Mouse (Mus musculus) lung, embryonic 14.5 days (tissue): ENCODE data around the gene Lpar1. TPM values are rescaled to one million over a fixed set of nuclear protein-coding genes. Genes with fewer than 3 reads are reported as not detected.

Experiments
- ATAC-seq: fragments of 200-750 bp; cut with Nextera tagmentation; 2 replicates; pipeline ENCODE4 v1.8.0; 2017; ENCODE audit warnings: mild to moderate bottlenecking, moderate TSS enrichment, moderate library complexity; ENCODE audit not compliant: insufficient read depth
- DNase-seq: peaks from one replicate; pipeline ENCODE4 v3.0.0-alpha.2; 2015
- H3K27ac ChIP-seq: fragments of 300-500 bp; sonication (generic); 2 replicates; pipeline ENCODE4 v1.5.1; 2014; ENCODE audit warnings: low read depth, mild to moderate bottlenecking, moderate library complexity
- H3K27me3 ChIP-seq: fragments of 300-500 bp; sonication (generic); 2 replicates; pipeline ENCODE4 v1.6.1; 2014; ENCODE audit warnings: low read length, control low read depth; ENCODE audit not compliant: insufficient read depth
- H3K36me3 ChIP-seq: fragments of 300-500 bp; sonication (generic); 2 replicates; pipeline ENCODE4 v1.6.1; 2014; ENCODE audit warnings: control low read depth; ENCODE audit not compliant: insufficient read depth
- H3K4me1 ChIP-seq: fragments of 300-500 bp; sonication (generic); 2 replicates; pipeline ENCODE4 v1.6.1; 2014; ENCODE audit warnings: antibody characterized with exemption, control low read depth; ENCODE audit not compliant: insufficient read depth
- H3K4me2 ChIP-seq: fragments of 300-500 bp; sonication (generic); 2 replicates; pipeline ENCODE4 v1.6.1; 2014; ENCODE audit warnings: mild to moderate bottlenecking
- H3K4me3 ChIP-seq: fragments of 300-500 bp; sonication (generic); 2 replicates; pipeline ENCODE4 v1.5.1; 2014; ENCODE audit warnings: low read depth, low read length
- H3K9ac ChIP-seq: fragments of 300-500 bp; sonication (generic); 2 replicates; pipeline ENCODE4 v1.6.1; 2014
- H3K9me3 ChIP-seq: fragments of 300-500 bp; sonication (generic); 2 replicates; pipeline ENCODE4 v1.6.1; 2016; ENCODE audit warnings: low read depth, low read length, control low read depth
- CTCF ChIP-seq: IDR thresholded peaks from 2 replicates; pipeline ENCODE4 v1.5.1; 2016; ENCODE audit warnings: antibody characterized with exemption, low read depth
- WGBS: fragments of 180-500 bp; shearing (Covaris S2); extraction: QIAGEN DNeasy Blood & Tissue Kit; methylation state at CpG from one replicate; pipeline ENCODE4 v1.1.7; 2014; 5-methylcytosine and 5-hydroxymethylcytosine counted together
- polyA plus RNA-seq: library from polyadenylated mRNA; unstranded; fragments of >200 nt; fragmentation: Nextera tagmentation; extraction: Ambion mirVana; gene quantifications from 2 replicates; pipeline ENCODE4 v1.2.1, GENCODE M21; 2014

The Lpar1 gene
- polyA plus RNA-seq, 1 experiment from 2014 or later, result 30.3 TPM

DNA sequence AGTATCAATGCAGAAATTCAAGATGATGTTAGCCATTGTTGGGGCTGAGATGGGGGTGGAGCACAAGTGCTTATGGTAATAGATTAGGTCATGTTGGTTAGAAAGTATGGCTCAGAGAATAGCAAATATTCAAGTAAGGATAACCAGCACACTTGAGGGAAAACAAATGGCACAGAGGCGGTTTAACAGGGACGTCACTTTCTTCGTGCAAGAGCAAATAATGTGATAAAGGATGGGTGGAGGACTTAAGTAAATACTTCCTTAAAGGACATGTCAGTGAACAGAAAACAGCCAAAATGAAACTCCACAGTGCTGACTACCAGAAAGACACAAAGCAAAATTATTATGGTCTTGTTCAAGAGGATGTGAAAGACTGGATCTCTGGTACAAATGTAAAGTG, 42.1 kb downstream of the Lpar1 start:
- ATAC-seq (no peak), DNase-seq (no peak)
- Histone ChIP-seq H3K4me2 (no peak overlapping the region), H3K27me3 (no peaks in the 10 kb centered on the region), H3K4me3 (no peak overlapping the region), H3K36me3 (no peaks in the 10 kb centered on the region), H3K27ac (no peak overlapping the region), H3K4me1 (peaks cover 4% of the 10 kb centered on the region; the same call in 1 of the 2 replicates), H3K9me3 (no peaks in the 10 kb centered on the region), H3K9ac (no peak overlapping the region)
- no peak for TF ChIP-seq CTCF
- 52% methylated on average over 3 of the region's 3 CpGs for WGBS

GRCm38 (mm10) chr4:58508833-58509232, 44.9 kb downstream of the Lpar1 start:
- ATAC-seq, result no peak
- Histone ChIP-seq H3K27me3 (no peaks in the 10 kb centered on the region), H3K36me3 (no peaks in the 10 kb centered on the region), H3K4me3 (no peak overlapping the region), H3K4me2 (no peak overlapping the region), H3K9me3 (no peaks in the 10 kb centered on the region), H3K9ac (no peak overlapping the region), H3K27ac (peak overlapping the region; percentile 2; the same call in 1 of the 2 replicates), H3K4me1 (peaks cover 4% of the 10 kb centered on the region; the same call in 1 of the 2 replicates)
- WGBS, result 63% methylated on average over 7 of the region's 7 CpGs
- TF ChIP-seq CTCF, result no peak
- DNase-seq, result peak; percentile 17

- 93% methylated on average over 6 of the region's 6 CpGs for WGBS
- H3K4me1 ChIP-seq, result peaks cover 4% of the 10 kb centered on the region; the same call in 1 of the 2 replicates
- no peak overlapping the region for H3K4me3 ChIP-seq
- ATAC-seq (no peak), DNase-seq (no peak)
- H3K9me3 ChIP-seq, result no peaks in the 10 kb centered on the region
- no peak for TF ChIP-seq CTCF
- no peak overlapping the region for H3K27ac ChIP-seq
- no peak overlapping the region for H3K4me2 ChIP-seq
- H3K9ac ChIP-seq, result no peak overlapping the region
- no peaks in the 10 kb centered on the region for H3K27me3 ChIP-seq
- H3K36me3 ChIP-seq, result no peaks in the 10 kb centered on the region
Measured at GRCm38 (mm10) chr4:58507536-58507935, 46.2 kb downstream of the Lpar1 start.

GRCm38 (mm10) chr4:58506539-58507527, 46.9 kb downstream of the Lpar1 start:
- 90% methylated on average over 4 of the region's 4 CpGs for WGBS
- Histone ChIP-seq H3K4me3 (no peak overlapping the region), H3K4me1 (peaks cover 4% of the 10 kb centered on the region; the same call in 1 of the 2 replicates), H3K27me3 (no peaks in the 10 kb centered on the region), H3K9me3 (no peaks in the 10 kb centered on the region), H3K27ac (no peak overlapping the region), H3K4me2 (no peak overlapping the region), H3K9ac (no peak overlapping the region), H3K36me3 (no peaks in the 10 kb centered on the region)
- no peak for ATAC-seq
- DNase-seq, result no peak
- no peak for TF ChIP-seq CTCF

- Histone ChIP-seq H3K9me3 (no peaks in the 10 kb centered on the region), H3K36me3 (no peaks in the 10 kb centered on the region), H3K27me3 (no peaks in the 10 kb centered on the region), H3K27ac (no peak overlapping the region), H3K4me1 (peaks cover 4% of the 10 kb centered on the region; the same call in 1 of the 2 replicates), H3K4me3 (no peak overlapping the region), H3K9ac (no peak overlapping the region), H3K4me2 (no peak overlapping the region)
- DNase-seq (no peak), ATAC-seq (no peak)
- TF ChIP-seq CTCF, result no peak
- 89% methylated on average over 2 of the region's 2 CpGs for WGBS
Measured at GRCm38 (mm10) chr4:58504250-58504649, 49.4 kb downstream of the Lpar1 start.

DNA sequence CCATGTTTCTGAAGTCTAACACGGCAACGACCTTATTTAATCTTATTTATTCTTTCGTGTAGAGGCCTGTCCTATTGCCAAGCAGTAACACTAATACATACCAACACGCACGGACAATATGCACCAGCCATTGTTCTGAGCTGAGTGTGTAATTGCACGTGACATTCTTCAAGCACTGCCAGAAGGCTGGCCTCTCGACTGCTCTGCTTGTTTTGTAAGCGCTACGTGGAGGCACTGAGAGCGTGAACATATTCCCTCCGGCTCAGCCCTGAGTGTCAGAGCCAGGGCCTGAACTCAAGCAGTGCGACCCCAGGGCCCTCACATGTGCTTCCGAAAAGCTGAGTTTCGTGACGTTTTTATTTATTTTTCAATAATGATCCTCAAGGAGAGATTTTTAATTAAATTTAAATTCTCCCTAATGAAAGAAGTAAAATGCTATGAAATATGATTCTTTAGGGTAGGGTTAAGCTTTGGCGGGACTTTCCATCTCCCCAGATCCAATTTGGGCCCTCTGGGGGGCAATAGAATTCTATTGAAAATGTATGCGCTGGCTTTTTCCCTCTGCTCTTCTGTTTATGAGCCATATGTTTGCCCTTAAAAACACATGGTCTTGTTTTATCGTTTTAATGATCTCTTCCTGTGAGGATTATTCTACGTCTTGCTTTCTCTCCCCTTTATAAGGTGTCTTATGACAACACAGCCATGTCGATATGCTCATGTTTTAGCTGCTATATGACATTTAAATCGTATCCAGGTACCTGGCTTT, 52.5 kb downstream of the Lpar1 start:
- H3K4me1 ChIP-seq, result 0 out of 2 replicates have a peak, but pooled peaks cover 6% of the 10 kb centered on the region
- H3K27ac ChIP-seq, result no peak overlapping the region
- no peaks in the 10 kb centered on the region for H3K27me3 ChIP-seq
- no peak overlapping the region for H3K4me3 ChIP-seq
- H3K9me3 ChIP-seq, result no peaks in the 10 kb centered on the region
- no peak overlapping the region for H3K4me2 ChIP-seq
- H3K9ac ChIP-seq, result no peak overlapping the region
- TF ChIP-seq CTCF, result no peak
- no peak for DNase-seq
- 73% methylated on average over 21 of the region's 21 CpGs for WGBS
- ATAC-seq, result no peak
- H3K36me3 ChIP-seq, result no peaks in the 10 kb centered on the region

DNA sequence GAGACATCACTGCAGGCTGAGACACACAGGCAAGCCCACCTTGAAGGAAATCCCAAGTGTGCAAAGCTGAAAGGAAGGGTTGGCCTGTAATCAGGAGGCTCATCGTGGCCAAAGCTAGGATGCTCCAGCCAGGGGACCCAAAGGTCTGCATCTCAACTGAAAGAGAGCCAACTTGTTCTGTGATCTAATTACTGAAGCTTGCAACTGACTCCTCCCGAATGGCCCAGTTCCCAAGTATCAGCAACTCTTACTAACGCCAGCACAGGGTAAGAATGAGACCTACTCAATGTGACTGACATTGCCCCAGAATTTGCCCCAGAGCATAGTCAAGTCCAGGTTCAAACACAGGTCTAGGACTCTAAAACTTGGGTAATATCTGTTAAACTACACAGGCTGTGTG, 53.9 kb downstream of the Lpar1 start:
- DNase-seq (peak; percentile 14), ATAC-seq (no peak)
- no peak overlapping the region for H3K9ac ChIP-seq
- no peak overlapping the region for H3K27ac ChIP-seq
- no peak overlapping the region for H3K4me3 ChIP-seq
- H3K4me2 ChIP-seq, result no peak overlapping the region
- no peaks in the 10 kb centered on the region for H3K27me3 ChIP-seq
- no peaks in the 10 kb centered on the region for H3K9me3 ChIP-seq
- no peak for TF ChIP-seq CTCF
- 59% methylated on average over 3 of the region's 3 CpGs for WGBS
- H3K4me1 ChIP-seq, result 0 out of 2 replicates have a peak, but pooled peaks cover 6% of the 10 kb centered on the region
- no peaks in the 10 kb centered on the region for H3K36me3 ChIP-seq
